Mouse (Mus musculus) megakaryocyte, embryonic 14.5 days (primary cell): ENCODE measurements around the gene Il20.

ENCODE experiments used
- FLI1 ChIP-seq: IDR thresholded peaks from 2 replicates; pipeline ENCODE4 v1.6.1; 2012; ENCODE audit warnings: low read length, inconsistent platforms, mixed read lengths
- GATA1 ChIP-seq: IDR thresholded peaks from 3 replicates; pipeline ENCODE4 v1.6.1; 2012; ENCODE audit warnings: mixed read lengths, low read length, inconsistent platforms, borderline replicate concordance

GRCm38 (mm10) chr1:130926484-130926883 lies 15.2 kb upstream of the Il20 start:
- TF ChIP-seq GATA1: no peak
- TF ChIP-seq FLI1: no peak
